Mouse (Mus musculus) right cerebral cortex, adult 2 months (tissue): Measurements from ENCODE around the gene Nubp2.

Experiments used
- DNase-seq, 2 experiments: peaks; one replicate each; pipeline ENCODE4 v3.0.0; 2021 to 2022; ENCODE audit warnings: low spot score in 2 of 2

The Nubp2 gene

DNA sequence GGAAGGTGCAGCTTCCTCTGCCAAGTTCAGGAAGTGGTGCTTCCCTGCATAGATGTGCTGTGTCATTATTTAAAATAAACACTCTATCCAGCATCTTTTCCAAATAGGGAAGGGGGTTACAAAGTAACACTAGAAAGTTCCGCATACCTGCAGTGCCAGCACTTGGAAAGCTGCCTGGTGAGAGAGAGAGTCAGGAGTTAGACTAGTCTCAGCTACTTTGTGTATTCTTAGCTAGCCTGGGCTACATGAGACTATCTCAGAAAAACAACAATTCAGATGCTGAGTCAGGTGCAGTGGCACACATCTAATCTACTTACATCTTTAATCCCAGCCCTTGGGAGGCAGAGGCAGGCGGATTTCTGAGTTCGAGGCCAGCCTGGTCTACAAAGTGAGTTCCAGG is 24.4 kb downstream of the Nubp2 start:
- no peak for DNase-seq

DNA sequence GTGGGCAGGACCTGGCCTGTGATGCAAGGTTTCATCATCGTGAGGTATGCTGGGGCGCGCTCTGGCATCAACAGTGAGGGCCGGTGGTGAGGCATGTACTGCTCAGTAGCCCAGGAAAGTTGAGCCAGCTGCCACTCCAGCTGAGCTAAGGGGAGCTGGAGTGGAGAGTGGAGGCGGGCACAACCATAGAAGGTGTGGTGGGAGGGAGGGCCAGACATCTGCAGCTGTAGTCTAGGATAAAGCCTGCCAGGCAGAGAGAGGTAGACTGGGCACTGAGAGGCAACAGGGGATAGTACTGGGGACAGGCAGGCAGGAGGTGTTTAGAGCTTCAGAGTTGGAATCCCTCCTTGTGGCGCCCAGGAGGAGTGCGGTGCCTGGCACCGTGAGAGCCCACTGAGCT is 26.1 kb downstream of the Nubp2 start:
- no peak for DNase-seq

DNA sequence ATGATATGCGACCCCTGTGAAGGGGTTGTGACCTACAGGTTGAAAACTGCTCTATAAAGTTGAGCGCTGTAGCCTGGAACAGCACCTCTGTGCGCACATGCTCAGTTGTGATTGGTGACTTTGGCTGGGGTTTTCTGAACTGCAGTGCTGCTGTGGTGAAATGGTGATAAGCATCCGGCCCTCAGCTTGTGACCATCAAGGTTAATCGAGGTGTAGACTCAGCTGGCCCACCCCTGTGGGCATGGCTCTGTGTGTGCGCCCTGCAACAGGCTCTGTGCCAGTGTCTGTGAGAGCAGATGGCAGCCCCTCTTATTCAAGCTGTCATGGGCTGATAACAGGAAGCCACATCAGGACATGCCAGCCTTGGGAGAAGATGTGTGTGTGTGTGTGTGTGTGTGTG is 27.2 kb downstream of the Nubp2 start:
- DNase-seq: no peak

DNA sequence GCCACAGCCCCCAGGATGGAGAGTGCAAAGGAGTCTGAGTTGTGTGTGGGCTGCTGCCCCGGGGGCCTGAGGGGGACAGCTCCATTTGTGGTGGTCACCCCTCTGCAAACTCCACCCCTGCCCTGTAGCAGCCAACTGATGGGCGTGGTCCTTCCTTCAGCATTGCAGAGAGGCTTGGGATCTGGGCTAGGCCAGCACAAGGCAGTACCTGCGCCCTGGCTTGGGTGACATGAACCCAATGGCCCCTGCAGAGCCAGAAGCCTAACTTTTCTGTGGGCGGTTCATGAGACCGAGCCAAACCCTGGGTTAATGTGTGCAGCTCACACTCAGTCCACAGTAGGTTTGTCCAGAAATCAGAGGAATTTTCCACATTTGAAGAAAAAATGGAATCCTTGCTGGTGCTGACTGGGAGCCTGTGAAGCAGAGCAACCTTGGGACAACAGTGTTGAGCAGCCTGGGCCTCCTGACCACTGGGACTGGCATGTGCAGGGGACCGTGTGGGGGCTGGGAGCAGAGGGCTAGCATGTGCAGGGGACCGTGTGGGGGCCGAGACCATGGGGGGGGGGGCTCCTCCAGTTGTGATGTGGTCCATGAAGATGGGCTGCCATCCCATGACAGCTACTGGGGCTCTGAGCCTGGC is 28.2 kb downstream of the Nubp2 start:
- no peak for DNase-seq

DNA sequence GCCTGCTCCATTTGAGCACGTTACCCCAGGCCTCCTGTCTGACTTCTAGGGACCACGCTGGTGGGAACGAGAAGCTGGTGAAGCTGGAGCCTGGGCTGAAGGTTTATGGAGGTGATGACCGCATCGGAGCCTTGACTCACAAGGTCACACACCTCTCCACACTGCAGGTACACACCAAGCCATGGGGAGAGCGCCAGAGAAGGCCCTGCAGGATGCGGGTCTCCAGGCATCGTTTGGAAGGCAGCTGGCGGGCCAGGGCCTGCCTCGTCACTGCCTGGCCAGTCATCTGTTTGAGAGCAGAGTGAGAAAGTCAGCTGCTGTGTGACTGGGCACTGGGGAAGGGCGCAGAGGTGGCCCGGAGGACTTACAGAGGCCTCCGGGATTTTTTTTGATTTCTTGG is 29.6 kb downstream of the Nubp2 start:
- DNase-seq: no peak

DNA sequence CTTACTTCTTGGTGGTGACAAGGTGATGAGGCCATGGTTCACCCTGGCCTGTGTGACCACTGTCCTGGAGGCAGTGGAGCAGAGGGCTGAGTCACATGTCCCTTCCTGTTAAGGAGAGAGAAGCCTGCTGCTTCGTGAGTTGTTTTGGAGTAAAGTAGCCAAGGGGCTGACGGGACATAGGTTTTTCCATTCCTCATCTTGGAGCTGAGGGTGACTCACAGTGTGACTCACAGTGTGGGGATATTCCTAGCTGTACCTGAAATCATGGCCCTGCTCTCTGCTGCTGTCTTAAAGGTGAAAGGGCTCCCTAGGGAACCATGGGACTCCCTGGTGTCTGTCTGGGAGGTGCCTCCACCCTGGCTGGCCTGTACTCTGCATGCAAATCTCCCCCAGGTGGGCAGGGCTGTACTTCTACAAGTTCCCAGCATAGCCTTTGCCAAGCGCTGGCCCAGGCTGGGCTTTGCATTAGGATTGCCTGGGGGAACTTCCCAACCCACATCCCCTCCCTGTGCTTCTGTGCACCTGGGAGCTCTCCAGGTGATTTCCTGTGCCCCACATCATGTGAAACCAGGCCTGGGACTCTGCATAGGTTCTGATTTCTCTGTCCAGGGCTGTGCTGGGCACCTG is 30.2 kb downstream of the Nubp2 start:
- DNase-seq: no peak

DNA sequence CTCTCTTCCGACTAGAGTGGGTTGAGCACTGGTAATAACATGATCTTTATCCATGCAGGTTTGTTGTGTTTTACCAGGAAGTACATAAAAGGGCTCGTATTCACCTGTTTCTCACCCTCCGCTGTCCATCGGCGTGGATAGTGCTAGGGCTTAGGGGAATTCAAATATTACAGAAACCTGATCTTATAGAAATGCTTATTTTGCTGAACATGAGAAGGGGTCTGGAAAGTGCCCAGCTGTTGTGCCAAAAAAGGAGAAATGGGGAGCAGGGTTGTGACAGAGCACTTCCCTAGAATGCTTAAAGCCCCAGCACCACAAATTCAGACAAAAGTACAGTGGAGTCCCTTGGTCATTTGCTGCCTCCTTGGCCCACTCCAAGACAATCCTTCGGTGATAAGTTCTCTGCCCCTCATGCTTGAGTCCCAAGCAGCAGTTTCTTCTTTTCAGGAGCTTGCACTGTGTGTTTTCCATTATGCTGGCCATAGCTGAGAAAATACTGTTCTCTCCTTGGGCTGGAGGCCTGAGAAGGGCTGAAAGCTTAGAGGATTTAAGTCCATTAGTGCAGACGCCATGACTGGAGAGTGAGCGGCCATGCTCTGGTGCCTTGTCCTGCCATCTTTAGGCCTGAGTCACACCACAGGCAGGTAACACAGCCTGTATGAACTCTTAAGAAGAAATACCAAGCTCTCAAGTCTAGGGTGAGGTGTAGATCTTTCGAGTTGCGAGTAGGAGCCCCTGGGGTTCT is 34.6 kb downstream of the Nubp2 start:
- DNase-seq: no peak

DNA sequence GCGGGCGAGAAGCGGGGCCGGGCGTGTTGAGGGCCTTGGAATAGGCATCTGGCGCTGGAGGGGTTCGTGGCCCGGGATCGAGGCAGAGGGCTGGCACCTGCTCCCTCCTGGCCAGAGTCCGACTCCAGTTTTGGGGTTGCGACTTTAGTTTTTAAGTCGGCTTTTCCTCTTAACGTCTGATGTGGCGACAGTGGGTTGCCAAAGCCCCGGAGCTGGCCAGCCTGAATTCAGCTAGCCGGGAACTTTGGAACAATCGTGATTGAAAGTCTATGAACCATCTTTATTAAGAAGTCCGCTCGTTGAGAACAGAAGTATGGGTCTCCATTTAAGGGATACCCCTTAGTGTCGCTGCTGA is 35.4 kb downstream of the Nubp2 start:
- DNase-seq: no peak

DNA sequence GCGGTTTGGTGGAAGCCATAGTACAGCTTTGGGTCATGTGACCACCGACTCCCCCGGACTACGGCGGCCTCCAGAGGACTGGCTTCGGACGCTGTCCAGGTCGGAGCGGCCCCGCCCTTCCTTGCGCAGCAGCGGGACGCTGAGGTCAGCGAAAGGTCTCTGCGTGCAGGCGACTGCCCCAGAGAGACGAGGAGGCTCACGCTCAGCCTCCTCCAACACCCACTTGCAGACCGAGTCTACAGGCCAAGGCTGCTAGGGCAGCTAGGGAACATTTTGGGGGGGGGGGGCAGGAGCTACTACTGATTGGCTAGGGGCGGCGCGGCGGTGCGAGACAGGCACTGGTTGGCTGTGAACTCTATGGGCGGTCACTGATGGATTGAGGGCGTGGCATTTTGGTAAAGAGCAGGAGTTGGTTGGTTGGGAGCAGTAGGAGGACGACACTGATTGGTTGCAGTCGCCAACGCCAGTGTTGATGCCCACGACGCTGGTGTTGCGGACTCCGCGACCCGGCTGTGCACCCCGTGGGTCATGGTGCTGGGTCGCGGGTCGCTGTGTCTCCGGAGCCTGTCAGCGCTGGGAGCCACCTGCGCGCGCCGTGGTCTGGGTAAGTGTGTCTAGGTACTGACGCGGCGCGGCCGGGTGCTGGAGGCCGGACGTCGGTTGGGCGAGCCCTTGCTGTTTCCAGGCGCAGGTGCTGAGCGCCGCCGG is 35.9 kb downstream of the Nubp2 start, which contains the start of gene Fahd1:
Gene Fahd1 (minus strand): TSS at position 300 of the 708 bp plus-strand sequence.
- peak; percentile 95 to 98 for DNase-seq

DNA sequence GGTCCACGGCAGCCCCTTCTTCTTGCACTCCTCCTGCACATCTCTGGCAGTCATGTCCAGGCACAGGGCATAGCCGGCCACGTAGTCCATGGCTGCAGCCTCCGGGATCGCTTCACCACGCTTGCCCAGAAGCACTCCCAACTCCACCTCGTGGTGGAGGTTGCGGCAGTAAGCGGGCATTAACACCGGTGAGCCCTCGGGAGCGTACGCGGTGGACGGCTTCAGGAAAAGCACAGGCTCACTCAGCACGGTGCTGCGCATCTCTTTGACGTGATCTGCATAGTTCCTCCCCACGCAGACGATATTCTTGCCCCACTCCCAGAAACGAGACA is 36.5 kb downstream of the Nubp2 start:
- DNase-seq: no peak

DNA sequence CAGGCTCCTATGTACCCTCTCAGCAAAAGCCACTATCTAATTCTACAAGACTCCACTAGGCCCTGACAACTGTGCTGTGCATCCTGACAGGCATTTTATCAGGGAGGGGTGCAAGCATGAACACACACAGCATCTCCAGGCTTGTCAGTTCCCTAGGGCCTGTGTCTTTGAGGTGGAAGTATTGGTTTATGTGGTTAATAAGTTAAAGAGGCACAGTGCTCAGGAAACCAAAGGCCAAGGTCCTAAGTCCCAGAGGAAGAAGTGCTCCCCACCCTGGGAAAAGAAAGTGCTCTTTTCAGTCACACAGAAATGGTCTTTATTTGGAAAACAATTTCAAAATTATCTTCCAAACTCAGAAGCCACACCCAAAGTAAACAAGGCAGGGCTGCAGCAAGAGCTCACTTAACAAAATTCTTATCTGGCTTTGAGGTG is 37.5 kb downstream of the Nubp2 start:
- no peak for DNase-seq

DNA sequence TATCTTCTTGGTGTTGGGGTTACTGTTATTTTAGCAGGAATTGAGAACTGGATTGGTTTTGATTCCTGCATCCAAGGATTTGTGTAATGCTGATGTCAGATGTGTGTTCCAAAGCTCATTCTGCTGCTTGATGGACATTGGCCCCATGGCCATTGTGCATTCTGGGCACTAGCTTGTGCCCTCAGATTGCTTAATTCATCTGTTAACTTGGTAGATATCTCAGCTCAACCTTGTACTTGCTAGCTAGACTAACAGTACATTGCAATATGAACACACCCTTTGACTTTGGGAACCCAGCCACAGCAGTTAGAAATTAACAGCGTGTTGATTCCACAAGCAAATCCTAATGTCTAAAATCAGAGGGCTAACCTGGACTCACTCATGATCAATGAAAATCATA is 38.8 kb downstream of the Nubp2 start:
- no peak for DNase-seq

DNA sequence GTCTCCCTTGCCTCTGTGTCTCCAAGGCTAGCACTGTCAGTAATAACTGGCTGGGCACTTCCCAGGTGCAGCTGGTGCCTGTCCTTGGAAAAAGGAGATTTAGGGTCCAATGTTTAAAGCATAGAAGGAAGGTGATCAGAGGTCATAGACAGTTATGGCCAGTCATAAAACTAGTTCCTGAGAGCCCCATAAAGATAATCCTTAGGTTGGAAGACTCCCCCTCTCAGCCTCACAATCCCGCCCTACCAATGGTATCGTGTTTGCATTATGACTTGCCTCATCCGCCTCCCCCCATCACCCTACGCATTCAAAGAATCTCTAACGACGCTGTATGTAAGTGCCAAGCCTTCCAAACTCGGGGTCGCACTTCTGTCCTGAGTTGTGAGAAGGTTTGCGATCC is 41.6 kb downstream of the Nubp2 start:
- DNase-seq: no peak

DNA sequence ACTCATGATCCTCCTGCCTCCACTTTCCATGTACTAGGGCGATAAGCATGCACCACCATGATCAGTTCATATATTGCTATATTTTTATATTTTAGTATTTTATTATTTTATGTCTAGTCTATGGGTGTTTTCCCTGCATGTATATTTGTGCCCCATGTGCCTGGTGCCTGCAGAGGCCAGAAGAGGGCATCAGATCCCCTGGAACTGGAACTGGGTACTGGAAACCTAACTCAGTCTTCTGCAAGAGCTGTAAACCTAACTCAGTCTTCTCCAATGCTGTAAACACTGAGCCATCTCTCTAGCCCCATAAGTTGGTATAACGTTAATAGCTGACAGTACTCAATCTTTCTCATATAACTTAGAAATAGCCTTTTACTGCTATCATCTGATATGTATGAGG is 43.5 kb downstream of the Nubp2 start:
- no peak for DNase-seq

DNA sequence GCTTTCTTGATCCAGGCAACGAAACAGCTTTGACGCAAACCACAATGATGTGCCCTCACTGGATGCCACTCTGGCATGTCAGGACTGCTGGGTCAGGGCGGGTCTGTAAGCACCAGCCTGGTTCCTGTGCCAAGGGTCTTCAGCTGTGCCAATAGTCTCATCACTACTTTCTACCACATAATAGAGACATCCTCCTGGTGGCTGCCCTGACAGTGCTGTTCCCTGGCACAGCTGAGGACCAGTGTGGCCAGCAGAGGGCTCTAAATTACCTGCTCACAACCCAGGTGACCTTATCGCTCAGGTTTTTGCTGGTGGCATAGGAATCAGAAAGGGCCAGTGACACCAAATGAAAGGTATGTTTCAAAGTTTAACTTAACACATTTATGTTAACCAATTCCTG is 45.0 kb downstream of the Nubp2 start:
- DNase-seq: no peak

DNA sequence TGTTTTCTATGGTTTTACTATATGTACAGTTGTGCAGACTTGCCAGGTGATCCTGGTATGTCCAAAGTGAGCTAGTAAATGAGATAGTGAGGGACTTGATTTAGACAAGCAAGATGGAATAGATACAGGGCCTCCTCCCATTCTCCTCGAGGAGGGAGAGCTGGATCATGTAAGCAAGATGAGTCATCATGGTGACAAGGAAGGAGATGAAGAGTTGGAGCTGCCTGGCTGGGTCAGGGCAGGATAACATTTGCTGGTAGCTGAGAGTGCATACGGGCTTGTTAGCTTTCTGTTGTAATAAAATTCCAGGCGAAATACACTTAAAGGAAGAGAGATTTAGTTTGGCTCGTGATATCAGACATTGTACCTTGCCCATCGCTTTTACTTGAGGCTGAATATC is 45.8 kb downstream of the Nubp2 start:
- no peak for DNase-seq

DNA sequence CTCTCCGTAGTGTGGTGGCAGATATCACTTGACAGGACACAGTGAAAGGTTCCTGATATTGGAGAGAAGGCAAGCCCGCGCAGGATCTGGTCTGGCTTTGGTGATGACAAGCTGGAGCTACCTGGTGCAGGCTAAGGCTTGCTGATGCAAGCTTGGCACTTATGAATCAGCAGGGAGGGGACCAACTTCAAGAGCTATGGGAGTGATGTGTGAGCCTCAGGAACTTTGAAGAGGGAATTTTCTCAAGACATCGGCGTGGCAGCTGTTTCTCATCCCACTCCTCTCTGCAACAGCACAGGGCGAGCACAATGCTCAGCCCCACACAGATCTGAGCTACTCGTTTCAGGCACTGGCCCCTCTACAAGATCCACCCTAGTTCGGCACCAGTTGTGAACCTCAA is 46.3 kb downstream of the Nubp2 start, which contains the start of gene Hagh:
Gene Hagh (plus strand): TSS at position 302 of the 400 bp plus-strand sequence.
- DNase-seq: no peak
